Mouse (Mus musculus): ENCODE results near the gene Dnajc22. TPM values are rescaled to one million over a fixed set of nuclear protein-coding genes. Genes with fewer than 3 reads are reported as not detected.

The Dnajc22 gene
- total RNA-seq (2023): not detected

DNA sequence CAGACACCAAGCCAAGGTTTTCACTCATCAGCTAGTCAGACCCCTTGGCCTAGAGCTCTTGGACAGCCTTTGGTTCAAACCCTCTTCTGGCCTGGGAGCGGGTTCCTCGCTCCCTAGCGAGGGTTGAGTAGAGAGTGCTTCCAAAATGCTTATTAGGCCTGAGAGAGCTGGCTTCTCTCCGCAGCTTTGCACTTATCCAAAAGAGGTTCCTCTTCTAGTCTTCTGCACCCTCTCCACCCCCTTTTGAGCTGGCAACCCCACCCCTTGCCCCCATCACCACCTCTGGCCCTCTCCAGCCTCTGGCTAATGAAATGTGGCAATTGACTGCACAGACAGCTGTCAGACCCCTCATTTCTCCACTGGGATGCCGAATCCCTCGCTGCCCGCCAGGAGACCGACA, at the start of gene Dnajc22:
Dnajc22 (plus strand) TSS at position 301 of the 400 bp plus-strand sequence.

DNA sequence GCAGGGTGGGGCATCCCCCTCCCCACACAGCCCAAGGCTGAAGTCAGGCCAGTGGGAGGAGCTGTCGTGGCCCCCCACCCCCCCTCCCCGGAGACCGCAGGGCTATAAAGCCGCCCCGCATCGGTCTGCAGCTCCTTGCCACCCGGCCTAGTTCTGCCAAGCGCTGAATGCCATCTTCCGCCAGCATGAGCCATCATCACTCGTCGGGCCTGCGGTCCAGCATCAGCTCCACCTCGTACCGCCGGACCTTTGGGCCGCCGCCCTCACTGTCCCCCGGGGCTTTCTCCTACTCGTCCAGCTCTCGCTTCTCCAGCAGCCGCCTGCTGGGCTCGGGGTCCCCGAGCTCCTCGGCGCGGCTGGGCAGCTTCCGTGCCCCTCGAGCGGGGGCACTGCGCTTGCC, 37.9 kb upstream of the Dnajc22 start, which contains the start of gene Prph:
Prph (plus strand) TSS at position 135 of the 400 bp plus-strand sequence.

DNA sequence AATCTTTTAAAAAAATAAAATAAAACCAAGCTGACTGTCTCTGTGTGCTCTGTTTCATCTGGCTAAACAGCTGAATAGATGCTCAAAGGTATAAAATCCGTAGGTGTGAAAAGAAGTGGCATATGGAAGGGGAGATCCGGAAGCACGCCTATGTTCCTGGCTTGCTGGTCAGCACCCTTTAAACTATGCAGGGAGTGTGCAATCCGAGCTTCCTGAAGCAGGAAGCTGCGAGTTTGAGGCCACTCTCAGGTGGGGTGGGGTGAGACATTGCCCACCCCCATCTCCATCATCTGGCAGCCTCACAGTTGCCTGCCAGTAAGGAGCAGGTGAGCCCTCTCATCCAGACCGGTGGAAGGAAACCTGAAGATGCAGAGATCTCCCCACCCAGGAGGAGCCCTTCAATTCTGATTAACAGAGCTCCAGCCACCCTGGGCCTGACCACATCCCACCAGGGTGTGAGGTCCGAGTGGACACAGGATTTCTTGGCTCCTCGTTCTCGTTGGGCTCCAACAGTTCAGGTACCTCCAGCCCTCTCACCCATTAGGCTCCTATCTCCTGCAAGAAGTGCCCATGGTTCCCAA, 18.9 kb upstream of the Dnajc22 start, which contains the start of gene Troap:
Troap (plus strand) TSS at position 557 of the 581 bp plus-strand sequence.

DNA sequence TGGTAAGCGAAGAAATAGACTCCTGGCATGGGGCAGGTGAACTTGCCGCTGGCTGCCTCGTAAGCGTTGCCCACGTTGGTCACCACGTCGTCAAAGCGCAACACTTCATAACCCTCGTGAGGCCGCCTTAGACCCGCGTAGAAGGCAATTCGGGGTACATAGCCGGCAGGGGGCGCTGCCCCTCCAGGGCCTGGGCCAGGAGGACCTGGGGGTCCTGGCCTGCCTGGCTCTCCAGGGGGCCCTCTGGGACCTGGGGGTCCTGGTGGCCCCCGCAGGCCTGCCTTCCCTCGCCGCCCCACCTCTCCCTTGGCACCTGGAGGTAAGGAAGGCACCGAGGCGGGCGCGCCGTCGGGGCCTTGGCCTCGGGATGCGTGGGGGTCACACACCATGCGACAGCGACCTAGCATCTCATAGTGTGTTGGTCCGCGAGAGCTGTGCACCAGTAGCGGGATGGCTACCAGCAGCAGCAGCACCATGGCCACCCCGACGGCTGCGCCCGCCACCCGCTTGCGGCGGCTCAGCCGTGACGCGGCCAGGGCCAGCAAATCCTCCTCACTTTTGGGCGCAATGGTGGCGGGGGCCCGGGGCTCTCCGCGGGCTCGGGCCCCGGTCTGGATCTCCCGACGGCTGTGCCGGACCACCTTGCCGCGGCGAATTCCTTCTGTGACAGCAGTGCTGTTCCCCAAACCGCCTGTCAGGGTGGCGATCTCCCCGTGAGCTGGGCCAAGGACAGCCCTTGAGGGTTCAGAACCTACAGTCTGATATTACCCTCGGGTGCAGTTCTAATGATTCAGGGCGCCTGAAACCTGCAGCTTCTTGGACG, 5.5 kb upstream of the Dnajc22 start, which contains the start of gene C1ql4:
C1ql4 (minus strand) TSS at position 565 of the 823 bp plus-strand sequence.

DNA sequence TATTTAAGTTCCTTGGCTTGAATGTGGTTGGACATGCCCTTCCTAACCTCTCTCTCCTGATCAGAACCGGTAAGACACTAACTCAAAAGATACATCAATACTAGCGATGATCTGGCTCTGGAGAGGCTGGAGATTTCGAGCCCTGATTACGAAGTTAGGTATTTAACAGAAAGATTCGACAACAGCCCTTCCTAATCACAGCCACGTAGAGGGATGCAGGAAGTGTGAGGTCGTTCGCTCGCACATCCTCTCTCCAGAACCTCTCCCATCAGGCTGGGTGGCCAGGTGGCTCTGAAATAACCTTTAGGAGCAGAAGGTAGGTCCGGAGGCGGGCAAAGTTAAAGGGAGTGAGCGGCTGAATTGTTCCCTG, 32.7 kb downstream of the Dnajc22 start, which contains the start of gene Spats2:
Spats2 (plus strand) TSS at position 206 of the 370 bp plus-strand sequence.

Other genes with a start within 250 kb of the Dnajc22 start
- 279 TPM for gene Kmt2d, start 222.0 kb upstream of the Dnajc22 start, total RNA-seq (2023)
- gene Rhebl1, start 198.6 kb upstream of the Dnajc22 start, total RNA-seq (2023): 25.1 TPM
- gene Dhh, start 194.6 kb upstream of the Dnajc22 start, total RNA-seq (2023): not detected
- 354 TPM for gene Lmbr1l, start 174.9 kb upstream of the Dnajc22 start, total RNA-seq (2023)
- gene Tuba1b, start 158.6 kb upstream of the Dnajc22 start, total RNA-seq (2023): 224 TPM
- gene Gm49450, start 139.6 kb upstream of the Dnajc22 start, total RNA-seq (2023): not detected
- gene Tuba1a, start 139.5 kb upstream of the Dnajc22 start, total RNA-seq (2023): 289 TPM
- gene Tuba1c, start 63.3 kb upstream of the Dnajc22 start, total RNA-seq (2023): 61.4 TPM
- gene Prph, start 38.0 kb upstream of the Dnajc22 start, total RNA-seq (2023): not detected
- 0.68 TPM for gene Troap, start 18.6 kb upstream of the Dnajc22 start, total RNA-seq (2023)
- gene C1ql4, start 5.4 kb upstream of the Dnajc22 start, total RNA-seq (2023): not detected
- not detected for gene Spats2, start 32.7 kb downstream of the Dnajc22 start, total RNA-seq (2023)
- 2.1 TPM for gene Kcnh3, start 131.7 kb downstream of the Dnajc22 start, total RNA-seq (2023)
- gene Mcrs1, start 158.8 kb downstream of the Dnajc22 start, total RNA-seq (2023): 109 TPM
- 22.4 TPM for gene Prpf40b, start 201.9 kb downstream of the Dnajc22 start, total RNA-seq (2023)
- 0.18 TPM for gene Fam186b, start 202.7 kb downstream of the Dnajc22 start, total RNA-seq (2023)